Mouse (Mus musculus) CH12.LX (cell line): ENCODE results near the gene Cnih1. TPM values are rescaled to one million over a fixed set of nuclear protein-coding genes. Genes with fewer than 3 reads are reported as not detected.
A peak's percentile ranks its signal among the peaks of the same experiment; 100 is the strongest.

Experiments
- DNase-seq: peaks from one replicate; pipeline ENCODE4 v3.0.0-alpha.2; 2013; ENCODE audit errors: extremely low read depth
- H3K27ac ChIP-seq: 2 replicates; pipeline ENCODE4 v1.5.1; 2012; ENCODE audit warnings: low read depth, mild to moderate bottlenecking, control low read depth, moderate library complexity; ENCODE audit not compliant: insufficient read depth
- H3K27me3 ChIP-seq: replicated peaks from 2 replicates; pipeline ENCODE3; 2012; ENCODE audit warnings: inconsistent platforms
- H3K36me3 ChIP-seq, 2 experiments: replicated peaks in 1 of 2; 2 replicates each; pipeline versions ENCODE3 to v1.6.1; 2012; ENCODE audit warnings: inconsistent platforms in 1 of 2, low read length in 1 of 2, mild to moderate bottlenecking in 1 of 2, mixed read lengths in 1 of 2, moderate library complexity in 1 of 2; ENCODE audit not compliant: control insufficient read depth in 1 of 2, insufficient read depth in 1 of 2
- H3K4me1 ChIP-seq, 2 experiments: 2 replicates each; pipeline ENCODE4 v1.6.1; 2012; ENCODE audit warnings: inconsistent platforms in 1 of 2, moderate library complexity in 1 of 2; ENCODE audit not compliant: insufficient read depth in 2 of 2, control insufficient read depth in 1 of 2
- H3K4me2 ChIP-seq: 2 replicates; pipeline ENCODE4 v1.6.1; 2012; ENCODE audit warnings: low read depth, mild to moderate bottlenecking, control low read depth; ENCODE audit not compliant: poor library complexity, insufficient read depth, severe bottlenecking
- H3K4me3 ChIP-seq, 3 experiments: fragments of 150-350 bp in 1 of 3; sonication (generic) in 1 of 3; replicated peaks in 1 of 3; 2 replicates each; pipeline versions ENCODE3 to v1.5.1; 2011 to 2012; ENCODE audit warnings: low read depth in 2 of 3, low read length in 2 of 3, mild to moderate bottlenecking in 2 of 3, moderate library complexity in 2 of 3, control low read depth in 1 of 3, improper control_type of control experiment in 1 of 3, inconsistent platforms in 1 of 3, mixed read lengths in 1 of 3; ENCODE audit not compliant: poor library complexity in 1 of 3
- H3K79me2 ChIP-seq: replicated peaks from 2 replicates; pipeline ENCODE4 v1.6.1; 2012; ENCODE audit warnings: mild to moderate bottlenecking, moderate library complexity; ENCODE audit not compliant: control insufficient read depth, poor library complexity, insufficient read depth, severe bottlenecking; ENCODE audit errors: extremely low read depth
- H3K9ac ChIP-seq: 2 replicates; pipeline ENCODE4 v1.6.1; 2012; ENCODE audit warnings: low read depth, mild to moderate bottlenecking, control low read depth, moderate library complexity; ENCODE audit not compliant: insufficient read depth
- H3K9me3 ChIP-seq: replicated peaks from 2 replicates; pipeline ENCODE3; 2012; ENCODE audit warnings: low read length, inconsistent platforms, mixed read lengths
- BHLHE40 ChIP-seq: IDR thresholded peaks from 2 replicates; pipeline ENCODE4 v1.6.1; 2011; ENCODE audit warnings: mild to moderate bottlenecking, low read depth, low read length, improper control_type of control experiment
- CHD1 ChIP-seq: IDR thresholded peaks from 2 replicates; pipeline ENCODE4 v1.6.1; 2012; ENCODE audit warnings: low read depth, low read length, improper control_type of control experiment, inconsistent platforms
- CHD2 ChIP-seq: IDR thresholded peaks from 2 replicates; pipeline ENCODE4 v1.6.1; 2011; ENCODE audit warnings: low read length, improper control_type of control experiment
- CTCF ChIP-seq, 2 experiments: IDR thresholded peaks in 1 of 2; conservative IDR thresholded peaks in 1 of 2; 2 replicates each; pipeline ENCODE4 v1.5.1; 2011 to 2012; ENCODE audit warnings: low read depth in 2 of 2, low read length in 2 of 2, improper control_type of control experiment in 1 of 2, inconsistent platforms in 1 of 2, mild to moderate bottlenecking in 1 of 2, moderate library complexity in 1 of 2
- ELF1 ChIP-seq: IDR thresholded peaks from 2 replicates; pipeline ENCODE4 v1.6.1; 2014; ENCODE audit warnings: low read depth, mild to moderate bottlenecking, inconsistent platforms, low read length, improper control_type of control experiment
- EP300 ChIP-seq: IDR thresholded peaks from 2 replicates; pipeline ENCODE4 v1.6.1; 2011; ENCODE audit warnings: low read length, improper control_type of control experiment
- ETS1 ChIP-seq: conservative IDR thresholded peaks from 2 replicates; pipeline ENCODE4 v1.6.1; 2012; ENCODE audit warnings: low read depth, mild to moderate bottlenecking, inconsistent platforms, low read length, improper control_type of control experiment, moderate library complexity
- GABPA ChIP-seq: IDR thresholded peaks from 2 replicates; pipeline ENCODE4 v1.6.1; 2012; ENCODE audit warnings: low read depth, low read length, improper control_type of control experiment, inconsistent platforms; ENCODE audit not compliant: insufficient replicate concordance
- HCFC1 ChIP-seq: IDR thresholded peaks from 2 replicates; pipeline ENCODE4 v1.6.1; 2012; ENCODE audit warnings: low read depth, mild to moderate bottlenecking, inconsistent platforms, low read length, improper control_type of control experiment
- IRF4 ChIP-seq: IDR thresholded peaks from 2 replicates; pipeline ENCODE4 v1.6.1; 2014; ENCODE audit warnings: low read depth, mild to moderate bottlenecking, inconsistent platforms, low read length, improper control_type of control experiment
- JUN ChIP-seq: IDR thresholded peaks from 2 replicates; pipeline ENCODE4 v1.6.1; 2011; ENCODE audit warnings: low read depth, mild to moderate bottlenecking, low read length, improper control_type of control experiment, moderate library complexity; ENCODE audit not compliant: insufficient read depth
- JUND ChIP-seq: conservative IDR thresholded peaks from 2 replicates; pipeline ENCODE4 v1.6.1; 2011; ENCODE audit warnings: low read depth, low read length, improper control_type of control experiment
- KAT2A ChIP-seq: IDR thresholded peaks from 2 replicates; pipeline ENCODE4 v1.6.1; 2012; ENCODE audit warnings: low read length, improper control_type of control experiment, inconsistent platforms; ENCODE audit not compliant: insufficient replicate concordance
- MAX ChIP-seq: IDR thresholded peaks from 2 replicates; pipeline ENCODE4 v1.6.1; 2011; ENCODE audit warnings: low read length, improper control_type of control experiment
- MAZ ChIP-seq: IDR thresholded peaks from 2 replicates; pipeline ENCODE4 v1.6.1; 2012; ENCODE audit warnings: low read depth, mild to moderate bottlenecking, inconsistent platforms, low read length, improper control_type of control experiment, moderate library complexity
- MEF2A ChIP-seq: IDR thresholded peaks from 2 replicates; pipeline ENCODE4 v1.6.1; 2014; ENCODE audit warnings: low read depth, mild to moderate bottlenecking, inconsistent platforms, low read length, improper control_type of control experiment, borderline replicate concordance
- MXI1 ChIP-seq: IDR thresholded peaks from 2 replicates; pipeline ENCODE4 v1.6.1; 2011; ENCODE audit warnings: mild to moderate bottlenecking, low read depth, low read length, improper control_type of control experiment
- MYC ChIP-seq: IDR thresholded peaks from 2 replicates; pipeline ENCODE4 v1.6.1; 2011; ENCODE audit warnings: low read depth, mild to moderate bottlenecking, improper control_type of control experiment, low read length
- NELFE ChIP-seq: IDR thresholded peaks from 2 replicates; pipeline ENCODE4 v1.6.1; 2011; ENCODE audit warnings: low read depth, low read length, improper control_type of control experiment
- NRF1 ChIP-seq: IDR thresholded peaks from 2 replicates; pipeline ENCODE4 v1.6.1; 2014; ENCODE audit warnings: low read depth, mild to moderate bottlenecking, inconsistent platforms, low read length, improper control_type of control experiment, moderate library complexity
- PAX5 ChIP-seq: IDR thresholded peaks from 2 replicates; pipeline ENCODE4 v1.6.1; 2012; ENCODE audit warnings: low read length, inconsistent platforms, mixed read lengths
- POLR2A ChIP-seq: IDR thresholded peaks from 2 replicates; pipeline ENCODE4 v1.6.1; 2011; ENCODE audit warnings: low read depth, mild to moderate bottlenecking, improper control_type of control experiment, low read length
- RAD21 ChIP-seq: IDR thresholded peaks from 2 replicates; pipeline ENCODE4 v1.6.1; 2011; ENCODE audit warnings: low read depth, mild to moderate bottlenecking, low read length, improper control_type of control experiment, moderate library complexity
- RCOR1 ChIP-seq: conservative IDR thresholded peaks from 2 replicates; pipeline ENCODE4 v1.6.1; 2012; ENCODE audit warnings: low read depth, mild to moderate bottlenecking, inconsistent platforms, low read length, improper control_type of control experiment
- SIN3A ChIP-seq: IDR thresholded peaks from 2 replicates; pipeline ENCODE4 v1.6.1; 2012; ENCODE audit warnings: low read length, improper control_type of control experiment, inconsistent platforms
- TBP ChIP-seq: conservative IDR thresholded peaks from 2 replicates; pipeline ENCODE4 v1.6.1; 2011; ENCODE audit warnings: low read depth, low read length, improper control_type of control experiment
- TCF12 ChIP-seq: IDR thresholded peaks from 2 replicates; pipeline ENCODE4 v1.6.1; 2014; ENCODE audit warnings: low read depth, mild to moderate bottlenecking, inconsistent platforms, low read length, improper control_type of control experiment
- UBTF ChIP-seq: IDR thresholded peaks from 2 replicates; pipeline ENCODE4 v1.6.1; 2012; ENCODE audit warnings: low read depth, mild to moderate bottlenecking, inconsistent platforms, low read length, improper control_type of control experiment, moderate library complexity
- USF1 ChIP-seq: IDR thresholded peaks from 2 replicates; pipeline ENCODE4 v1.6.1; 2014; ENCODE audit warnings: low read depth, mild to moderate bottlenecking, inconsistent platforms, low read length, improper control_type of control experiment
- USF2 ChIP-seq: conservative IDR thresholded peaks from 2 replicates; pipeline ENCODE4 v1.6.1; 2011; ENCODE audit warnings: low read depth, low read length, improper control_type of control experiment
- ZC3H11A ChIP-seq: IDR thresholded peaks from 2 replicates; pipeline ENCODE4 v1.6.1; 2012; ENCODE audit warnings: low read depth, mild to moderate bottlenecking, inconsistent platforms, low read length, improper control_type of control experiment
- ZKSCAN1 ChIP-seq: IDR thresholded peaks from 2 replicates; pipeline ENCODE4 v1.6.1; 2012; ENCODE audit warnings: low read depth, inconsistent platforms, low read length, improper control_type of control experiment, borderline replicate concordance
- ZMIZ1 ChIP-seq: IDR thresholded peaks from 2 replicates; pipeline ENCODE4 v1.6.1; 2012; ENCODE audit warnings: low read depth, mild to moderate bottlenecking, inconsistent platforms, low read length, improper control_type of control experiment
- ZNF384 ChIP-seq: IDR thresholded peaks from 2 replicates; pipeline ENCODE4 v1.6.1; 2012; ENCODE audit warnings: low read depth, low read length, improper control_type of control experiment, inconsistent platforms
- dilution Hi-C: fragments of 300-500 bp; cut with MboI; formaldehyde crosslinking; loops from 2 replicates; pipeline ENCODE4 v1.14.3; 2020; ENCODE audit warnings: low sequenced_read_pairs; ENCODE audit not compliant: extremely low pct_unique_long_range_greater_than_20kb, extremely low pct_ligation_motif_present
- in situ Hi-C: fragments of 300-500 bp; cut with MboI; formaldehyde crosslinking; loops from 3 replicates; pipeline ENCODE4 v1.14.3; 2019; ENCODE audit warnings: low sequenced_read_pairs, low pct_ligation_motif_present, low pct_unique_long_range_greater_than_20kb, mixed read lengths
- polyA plus RNA-seq: library from polyadenylated mRNA; unstranded; fragments of >175 nt; gene quantifications from 2 replicates; pipeline ENCODE4 v1.2.1, GENCODE M21; 2012; ENCODE audit warnings: low read depth; ENCODE audit not compliant: insufficient read length
- total RNA-seq, 2 experiments: library from RNA; depleted of rRNA; stranded (reverse); fragments of 300-350 nt in 1 of 2; fragments of >200 nt in 1 of 2; gene quantifications; 2 replicates each; pipeline ENCODE4 v1.2.3; 2012 to 2014

Gene Cnih1
- total and polyA plus RNA-seq, 3 experiments = 68.9 to 190 (median 185) TPM

GRCm38 (mm10) chr14:46831295-46831694 is 43.1 kb upstream of the Cnih1 start:
- Histone ChIP-seq H3K36me3 (peaks cover 4 to 16% of the 10 kb centered on the region in 2 experiments), H3K4me1 (peaks cover 8 to 19% of the 10 kb centered on the region in 2 experiments), H3K4me2 (peak overlapping the region; percentile 97), H3K27ac (no peak overlapping the region), H3K79me2 (peaks cover 5% of the 10 kb centered on the region), H3K9me3 (no peaks in the 10 kb centered on the region), H3K4me3 (peak overlapping the region; percentile 82 to 87 (median 85)), H3K27me3 (peaks cover 2% of the 10 kb centered on the region), H3K9ac (peak overlapping the region; percentile 98)
- in situ Hi-C loops (no loop called here), dilution Hi-C loops (no loop called here)
- no peak for DNase-seq
- no peak for TF ChIP-seq CHD1
- no peak for TF ChIP-seq RCOR1
- TF ChIP-seq ELF1 = peak; percentile 67
- TF ChIP-seq TBP = 0 out of 2 replicates have a peak, but pooled peaks have one; percentile 45
- peak; percentile 52 for TF ChIP-seq MYC
- no peak for TF ChIP-seq MAZ
- TF ChIP-seq SIN3A = no peak
- TF ChIP-seq UBTF = no peak
- TF ChIP-seq BHLHE40 = no peak
- TF ChIP-seq NRF1 = no peak
- no peak for TF ChIP-seq USF1
- TF ChIP-seq NELFE = no peak
- TF ChIP-seq ZMIZ1 = no peak
- no peak for TF ChIP-seq CTCF (conservative IDR thresholded peaks at IDR 0.05 in 1 of 2, IDR thresholded peaks at IDR 0.05 in 1 of 2; ENCODE audit: low read depth in 2 of 2, low read length in 2 of 2)
- TF ChIP-seq IRF4 = no peak
- no peak for TF ChIP-seq POLR2A
- TF ChIP-seq ZC3H11A = no peak
- TF ChIP-seq MEF2A = no peak
- TF ChIP-seq TCF12 = no peak
- no peak for TF ChIP-seq JUND
- no peak for TF ChIP-seq RAD21
- no peak for TF ChIP-seq CHD2
- TF ChIP-seq ZNF384 = no peak
- no peak for TF ChIP-seq EP300
- no peak for TF ChIP-seq KAT2A
- TF ChIP-seq JUN = no peak
- no peak for TF ChIP-seq MXI1
- TF ChIP-seq GABPA = no peak
- no peak for TF ChIP-seq PAX5
- peak; percentile 23; the same call in 1 of the 2 replicates for TF ChIP-seq HCFC1
- no peak for TF ChIP-seq MAX
- TF ChIP-seq ZKSCAN1 = no peak
- TF ChIP-seq USF2 = no peak
- no peak for TF ChIP-seq ETS1
